Mouse (Mus musculus) limb, embryonic 14.5 days (tissue): ENCODE measurements around the gene Rcc1. TPM values are rescaled to one million over a fixed set of nuclear protein-coding genes. Genes with fewer than 3 reads are reported as not detected.

Source experiments
- ATAC-seq: fragments of 200-750 bp; cut with Nextera tagmentation; 2 replicates; pipeline ENCODE4 v1.8.0; 2017; ENCODE audit warnings: low read depth, moderate number of reproducible peaks, moderate TSS enrichment; ENCODE audit not compliant: low FRiP score
- DNase-seq: peaks from one replicate; pipeline ENCODE4 v3.0.0-alpha.2; 2015; ENCODE audit warnings: low spot score
- H3K27ac ChIP-seq: fragments of 300-500 bp; sonication (generic); replicated peaks from 2 replicates; pipeline ENCODE4 v1.5.1; 2014; ENCODE audit warnings: low read depth, mild to moderate bottlenecking, low read length, moderate library complexity, mixed read lengths
- H3K27me3 ChIP-seq: fragments of 300-500 bp; sonication (generic); 2 replicates; pipeline ENCODE4 v1.6.1; 2014; ENCODE audit warnings: low read length, mixed read lengths; ENCODE audit not compliant: control insufficient read depth, insufficient read depth
- H3K36me3 ChIP-seq: fragments of 300-500 bp; sonication (generic); 2 replicates; pipeline ENCODE4 v1.6.1; 2014; ENCODE audit warnings: mild to moderate bottlenecking, low read length, moderate library complexity, mixed read lengths; ENCODE audit not compliant: control insufficient read depth, insufficient read depth
- H3K4me1 ChIP-seq: fragments of 300-500 bp; sonication (generic); 2 replicates; pipeline ENCODE4 v1.6.1; 2014; ENCODE audit warnings: antibody characterized with exemption, low read length, mixed read lengths; ENCODE audit not compliant: control insufficient read depth, insufficient read depth
- H3K4me2 ChIP-seq: fragments of 300-500 bp; sonication (generic); replicated peaks from 2 replicates; pipeline ENCODE4 v1.6.1; 2014; ENCODE audit warnings: low read depth, mild to moderate bottlenecking, low read length, moderate library complexity; ENCODE audit not compliant: severe bottlenecking
- H3K4me3 ChIP-seq: fragments of 300-500 bp; sonication (generic); replicated peaks from 2 replicates; pipeline ENCODE4 v1.5.1; 2014; ENCODE audit warnings: low read length
- H3K9ac ChIP-seq: fragments of 300-500 bp; sonication (generic); 2 replicates; pipeline ENCODE4 v1.6.1; 2014; ENCODE audit warnings: mild to moderate bottlenecking, low read depth, low read length, moderate library complexity; ENCODE audit not compliant: severe bottlenecking
- H3K9me3 ChIP-seq: fragments of 300-500 bp; sonication (generic); 2 replicates; pipeline ENCODE4 v1.6.1; 2016; ENCODE audit warnings: low read length; ENCODE audit not compliant: control insufficient read depth
- POLR2A ChIP-seq: fragments of 200-500 bp; IDR thresholded peaks from 2 replicates; pipeline ENCODE4 v1.8.0; 2012; ENCODE audit warnings: inconsistent platforms, mild to moderate bottlenecking, moderate library complexity, borderline replicate concordance; ENCODE audit not compliant: insufficient read depth, insufficient read length; ENCODE audit errors: extremely low read depth
- WGBS: fragments of 180-500 bp; shearing (Covaris S2); extraction: QIAGEN DNeasy Blood & Tissue Kit; methylation state at CpG from one replicate; pipeline ENCODE4 v1.1.7; 2014; 5-methylcytosine and 5-hydroxymethylcytosine counted together
- polyA plus RNA-seq, 2 experiments: library from polyadenylated mRNA; depleted of rRNA in 1 of 2; stranded (reverse) in 1 of 2; unstranded in 1 of 2; fragments of >200 nt; fragmentation: Nextera tagmentation in 1 of 2; extraction: Ambion mirVana in 1 of 2; gene quantifications; 2 replicates each; pipeline versions ENCODE4 v1.2.1 to v1.2.3; 2012 to 2014

Rcc1 gene
- polyA plus RNA-seq, 2 experiments = 39.4 to 41.3 TPM

GRCm38 (mm10) chr4:132385771-132386410, 32.5 kb upstream of the Rcc1 start:
- Histone ChIP-seq H3K4me2 (no peak overlapping the region), H3K9ac (no peak overlapping the region), H3K4me3 (no peak overlapping the region), H3K27me3 (no peaks in the 10 kb centered on the region), H3K27ac (no peak overlapping the region), H3K4me1 (no peaks in the 10 kb centered on the region), H3K36me3 (peaks cover 34% of the 10 kb centered on the region), H3K9me3 (no peaks in the 10 kb centered on the region)
- ATAC-seq (no peak), DNase-seq (no peak)
- 85% methylated on average over 8 of the region's 8 CpGs for whole genome bisulfite sequencing
- TF ChIP-seq POLR2A = no peak

GRCm38 (mm10) chr4:132383455-132383854, 30.1 kb upstream of the Rcc1 start:
- Histone ChIP-seq H3K4me2 (no peak overlapping the region), H3K4me1 (no peaks in the 10 kb centered on the region), H3K27ac (no peak overlapping the region), H3K27me3 (no peaks in the 10 kb centered on the region), H3K9me3 (no peaks in the 10 kb centered on the region), H3K36me3 (peaks cover 38% of the 10 kb centered on the region), H3K9ac (no peak overlapping the region), H3K4me3 (no peak overlapping the region)
- WGBS = 83% methylated on average over 3 of the region's 3 CpGs
- DNase-seq (no peak), ATAC-seq (no peak)
- no peak for TF ChIP-seq POLR2A

GRCm38 (mm10) chr4:132382296-132382695, 28.9 kb upstream of the Rcc1 start:
- Histone ChIP-seq H3K27me3 (no peaks in the 10 kb centered on the region), H3K4me1 (no peaks in the 10 kb centered on the region), H3K36me3 (peaks cover 46% of the 10 kb centered on the region), H3K27ac (no peak overlapping the region), H3K4me3 (no peak overlapping the region), H3K9ac (no peak overlapping the region), H3K9me3 (no peaks in the 10 kb centered on the region), H3K4me2 (no peak overlapping the region)
- ATAC-seq (no peak), DNase-seq (no peak)
- TF ChIP-seq POLR2A = no peak
- WGBS = 91% methylated on average over 4 of the region's 4 CpGs

GRCm38 (mm10) chr4:132380965-132381616, 27.7 kb upstream of the Rcc1 start:
- ATAC-seq = no peak
- Histone ChIP-seq H3K4me2 (no peak overlapping the region), H3K27me3 (no peaks in the 10 kb centered on the region), H3K27ac (no peak overlapping the region), H3K4me1 (no peaks in the 10 kb centered on the region), H3K9ac (no peak overlapping the region), H3K36me3 (peaks cover 46% of the 10 kb centered on the region), H3K9me3 (no peaks in the 10 kb centered on the region), H3K4me3 (no peak overlapping the region)
- no peak for TF ChIP-seq POLR2A
- WGBS = 96% methylated on average over 2 of the region's 2 CpGs
- no peak for DNase-seq

GRCm38 (mm10) chr4:132373820-132374219, 20.4 kb upstream of the Rcc1 start:
- Histone ChIP-seq H3K36me3 (peaks cover 79% of the 10 kb centered on the region), H3K9me3 (no peaks in the 10 kb centered on the region)

More at GRCm38 (mm10) chr4:132373820-132374219, 20.4 kb upstream of the Rcc1 start:
- Histone ChIP-seq H3K9ac (no peak overlapping the region), H3K27me3 (no peaks in the 10 kb centered on the region), H3K4me3 (no peak overlapping the region), H3K4me1 (no peaks in the 10 kb centered on the region), H3K4me2 (no peak overlapping the region), H3K27ac (no peak overlapping the region)
- 100% methylated on average over 1 of the region's 1 CpGs for WGBS
- ATAC-seq (no peak), DNase-seq (no peak)
- no peak for TF ChIP-seq POLR2A
